Mouse (Mus musculus): ENCODE data around the gene Cacnb4.

DNA sequence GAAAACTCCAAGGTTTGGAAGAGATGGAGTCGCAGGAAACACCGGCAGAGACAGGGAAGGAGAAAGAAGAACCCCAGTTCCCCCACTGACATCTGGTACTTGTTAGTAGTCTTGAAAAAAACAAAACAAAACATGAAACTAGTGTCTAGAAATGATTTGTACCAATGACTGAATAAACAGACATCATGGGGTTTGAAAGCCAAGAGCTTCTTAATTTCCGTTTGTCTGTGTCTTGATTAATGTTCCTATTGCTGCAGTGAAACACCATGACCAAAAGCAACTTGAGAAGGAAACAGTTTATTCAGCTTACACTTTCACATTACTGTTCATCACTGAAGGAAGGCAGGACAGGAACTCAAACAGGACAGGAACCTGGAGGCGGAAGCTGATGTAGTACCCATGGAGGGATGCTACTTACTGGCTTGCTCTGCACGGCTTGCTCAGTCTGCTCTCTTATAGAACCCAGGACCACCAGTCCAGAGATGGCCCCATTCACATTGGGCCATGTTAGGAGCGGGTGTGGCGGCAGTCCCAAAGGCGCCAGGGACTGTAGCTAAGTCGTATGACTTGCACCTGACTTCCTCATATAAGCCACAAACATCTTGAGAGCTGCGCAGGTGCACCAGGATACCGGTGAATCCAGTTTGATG, 95.4 kb downstream of the Cacnb4 start:
- no peak for TF ChIP-seq CTCF (IDR thresholded peaks at IDR 0.05)
- TF ChIP-seq POLR2A (IDR thresholded peaks at IDR 0.05; ENCODE audit: insufficient read depth, low read depth, low read length): no peak

Measured in heart, adult 2 months (tissue).